9 mouse cellular contexts compared by ENCODE assay signal in the genomic region with DNA sequence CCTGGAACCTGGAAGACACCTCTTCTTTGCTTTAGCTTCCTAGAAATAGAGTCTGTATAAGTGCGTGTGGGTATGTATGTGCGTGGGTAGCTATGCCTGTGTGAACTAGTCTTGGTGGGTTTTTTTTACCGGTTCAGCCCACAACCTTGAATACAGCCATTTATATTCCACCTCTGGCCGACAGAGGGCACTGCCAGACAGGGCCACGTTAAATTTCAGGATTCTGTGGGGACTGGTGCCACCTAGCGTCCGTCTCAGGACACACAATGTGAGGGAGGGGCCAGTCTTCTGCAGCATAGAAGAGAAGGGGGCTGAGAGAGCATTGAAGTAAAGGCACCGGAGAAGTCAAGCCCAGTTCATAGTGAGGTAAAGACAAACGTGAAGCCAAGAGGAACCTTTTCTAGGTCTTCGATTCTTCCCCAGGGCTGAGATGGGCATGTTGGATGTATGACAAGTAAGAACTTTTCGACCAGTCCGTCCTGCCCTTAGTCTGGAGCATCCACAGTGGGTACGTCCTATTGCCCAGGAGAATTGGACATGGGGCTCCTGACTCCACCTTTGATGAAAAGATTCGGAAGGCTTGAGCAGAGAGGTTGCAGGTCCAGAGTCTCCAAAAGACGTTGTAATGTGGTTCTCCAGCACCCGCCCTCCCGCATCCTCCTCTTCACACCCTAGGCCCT. TPM values are rescaled to one million over a fixed set of nuclear protein-coding genes. Genes with fewer than 3 reads are reported as not detected.
DNase-seq lines count a peak whose midpoint lies in the region; ATAC-seq and TF ChIP-seq lines count a peak whose summit lies in the region.
"Had no signal": no experiment of that assay in that cellular context is flagged by ENCODE, and none has a peak within 500 bp of the region (broad histone marks: within the 10 kb centered on the region; RNA-seq: fewer than 3 reads in every experiment).

No protein-coding gene starts in this region.

- H3K4me2 ChIP-seq in liver, postnatal 0 days (ENCODE audit: low read depth, low read length) = no peak overlapping the region
- H3K4me2 ChIP-seq: heart, embryonic 13.5 days had no signal

- peak; percentile 88 to 91 for DNase-seq in CD8-positive naive resting alpha-beta T cell, adult 2 months (ENCODE audit: low read depth in 2 of 2, low spot score in 2 of 2)
- peak; percentile 81 for DNase-seq in c-Kit-positive CD71-negative TER-119-negative erythroid progenitor cells, embryonic 14.5 days (ENCODE audit: low read depth)
- peak; percentile 84 for DNase-seq in forebrain, embryonic 10.5 days (ENCODE audit: extremely low spot score, low spot score)
- DNase-seq in heart, postnatal 14 days = peak; percentile 88 to 92
- DNase-seq in large intestine, adult 2 months (ENCODE audit: low read depth, low spot score) = peak; percentile 46
- DNase-seq in liver, postnatal 0 days = peak; percentile 89
- peak; percentile 80 for DNase-seq in testis, postnatal 14 days (ENCODE audit: low spot score)

- H3K4me3 ChIP-seq in forebrain, embryonic 10.5 days = no peak overlapping the region
- H3K4me3 ChIP-seq in liver, postnatal 0 days (ENCODE audit: low read depth, low read length) = no peak overlapping the region
- H3K4me3 ChIP-seq: heart, embryonic 13.5 days had no signal

- intact Hi-C loops in heart, postnatal 14 days (cut with DNase I) = loop anchor here (1.0 to 10.0 kb wide), 5 partner anchors 33 to 271 kb away; no protein-coding TSS in a partner anchor

- H3K36me3 ChIP-seq in forebrain, embryonic 10.5 days (replicated peaks) = no peaks in the 10 kb centered on the region
- no peaks in the 10 kb centered on the region for H3K36me3 ChIP-seq in liver, postnatal 0 days (replicated peaks; ENCODE audit: insufficient read depth, low read length)
- H3K36me3 ChIP-seq: heart, embryonic 13.5 days had no signal

- H3K4me1 ChIP-seq in forebrain, embryonic 10.5 days = peaks cover 15% of the 10 kb centered on the region
- H3K4me1 ChIP-seq in liver, postnatal 0 days (ENCODE audit: insufficient read depth) = no peaks in the 10 kb centered on the region
- H3K4me1 ChIP-seq: heart, embryonic 13.5 days had no signal

- no peak overlapping the region for H3K9ac ChIP-seq in liver, postnatal 0 days (replicated peaks)
- H3K9ac ChIP-seq: heart, embryonic 13.5 days had no signal

- no peaks in the 10 kb centered on the region for H3K9me3 ChIP-seq in forebrain, embryonic 10.5 days
- H3K9me3 ChIP-seq in liver, postnatal 0 days (ENCODE audit: low read length) = no peaks in the 10 kb centered on the region
- H3K9me3 ChIP-seq: heart, embryonic 13.5 days had no signal

- H3K27ac ChIP-seq in forebrain, embryonic 10.5 days = no peak overlapping the region
- H3K27ac ChIP-seq in liver, postnatal 0 days (ENCODE audit: low read depth) = no peak overlapping the region
- H3K27ac ChIP-seq: heart, embryonic 13.5 days had no signal

- WGBS in forebrain, embryonic 10.5 days = 39% methylated on average over 17 of the region's 17 CpGs
- WGBS in large intestine, adult 2 months = 30% methylated on average over 17 of the region's 17 CpGs
- WGBS in liver, postnatal 0 days (ENCODE audit: insufficient replicate concordance) = 33% methylated on average over 17 of the region's 17 CpGs

- peak; percentile 85 for ATAC-seq in liver, postnatal 0 days
- peak; percentile 96 for ATAC-seq in neutrophil, adult 5-6 weeks (ENCODE audit: extremely low read depth, insufficient number of reproducible peaks, low FRiP score, poor library complexity, severe bottlenecking)

- H3K27me3 ChIP-seq in forebrain, embryonic 10.5 days (ENCODE audit: poor library complexity, severe bottlenecking) = peaks cover 11% of the 10 kb centered on the region; the same call in 1 of the 2 replicates
- H3K27me3 ChIP-seq in liver, postnatal 0 days (ENCODE audit: insufficient read depth, low read length) = no peaks in the 10 kb centered on the region

- no peak for TF ChIP-seq EP300 in liver, postnatal 0 days (IDR thresholded peaks at IDR 0.05; ENCODE audit: low read depth)

- peak; percentile 100 for TF ChIP-seq CTCF in liver, postnatal 0 days (IDR thresholded peaks at IDR 0.05; ENCODE audit: low read depth)

RNA-seq across cellular contexts. Expression of gene Slc17a9, which starts 20.3 kb away (rescaled TPM):
- 0.46 and 0.95 TPM in 2 replicates for polyA plus RNA-seq in forebrain, embryonic 10.5 days (2016; fragmentation: Nextera tagmentation; extraction: Ambion mirVana)
- total RNA-seq in heart, postnatal 14 days (2021) = under 1 TPM; 0.34 to 0.57 TPM
- 19.1 and 19.9 TPM in 2 replicates for polyA plus RNA-seq in large intestine, adult 2 months (2012; rRNA removed)
- 5.2 and 6.0 TPM in 2 replicates for polyA plus RNA-seq in liver, postnatal 0 days (2015; fragmentation: Nextera tagmentation; extraction: Ambion mirVana)
- 10.2 and 12.1 TPM in 2 replicates for total RNA-seq in neutrophil, adult 5-6 weeks (2017)

RNA-seq across cellular contexts. Expression of gene Bhlhe23, which starts 31.3 kb away (rescaled TPM):
- 0.43 and 0.47 TPM in 2 replicates for polyA plus RNA-seq in forebrain, embryonic 10.5 days (2016; fragmentation: Nextera tagmentation; extraction: Ambion mirVana)
- not detected for total RNA-seq in heart, postnatal 14 days (2021)
- not detected in 2 replicates for polyA plus RNA-seq in large intestine, adult 2 months (2012; rRNA removed)
- not detected in 2 replicates for polyA plus RNA-seq in liver, postnatal 0 days (2015; fragmentation: Nextera tagmentation; extraction: Ambion mirVana)
- not detected in 2 replicates for total RNA-seq in neutrophil, adult 5-6 weeks (2017)
- polyA plus RNA-seq: heart, embryonic 13.5 days had no signal

RNA-seq across cellular contexts. Expression of gene Gid8, which starts 35.5 kb away (rescaled TPM):
- 46.8 and 47.7 TPM in 2 replicates for polyA plus RNA-seq in forebrain, embryonic 10.5 days (2016; fragmentation: Nextera tagmentation; extraction: Ambion mirVana)
- total RNA-seq in heart, postnatal 14 days (2021) = 10 to 100 TPM; 64.7 to 69.6 TPM
- polyA plus RNA-seq in large intestine, adult 2 months (2012; rRNA removed) = 35.7 and 35.8 TPM in 2 replicates
- 68.2 and 71.3 TPM in 2 replicates for polyA plus RNA-seq in liver, postnatal 0 days (2015; fragmentation: Nextera tagmentation; extraction: Ambion mirVana)
- 66.9 and 77.9 TPM in 2 replicates for total RNA-seq in neutrophil, adult 5-6 weeks (2017)

RNA-seq across cellular contexts. Expression of gene Dido1, which starts 35.6 kb away (rescaled TPM):
- 33.8 and 34.3 TPM in 2 replicates for polyA plus RNA-seq in forebrain, embryonic 10.5 days (2016; fragmentation: Nextera tagmentation; extraction: Ambion mirVana)
- total RNA-seq in heart, postnatal 14 days (2021) = 10 to 100 TPM; 39.0 to 39.7 TPM
- 8.3 and 14.7 TPM in 2 replicates for polyA plus RNA-seq in large intestine, adult 2 months (2012; rRNA removed)
- polyA plus RNA-seq in liver, postnatal 0 days (2015; fragmentation: Nextera tagmentation; extraction: Ambion mirVana) = 6.5 and 8.7 TPM in 2 replicates
- 102 and 114 TPM in 2 replicates for total RNA-seq in neutrophil, adult 5-6 weeks (2017)
